Mouse (Mus musculus) MEL (cell line): ENCODE measurements around the gene Ly6g5b. TPM values are rescaled to one million over a fixed set of nuclear protein-coding genes. Genes with fewer than 3 reads are reported as not detected.

Experiments
- DNase-seq: peaks from one replicate; pipeline ENCODE4 v3.0.0; 2011; ENCODE audit warnings: low read depth, low spot score
- H3K27ac ChIP-seq: 2 replicates; pipeline ENCODE4 v1.5.1; 2012; ENCODE audit warnings: low read depth, mild to moderate bottlenecking, control low read depth, low read length, moderate library complexity; ENCODE audit not compliant: control insufficient read depth
- H3K27me3 ChIP-seq, 2 experiments: fragments of 150-350 bp in 1 of 2; sonication (generic) in 1 of 2; 2 replicates each; pipeline ENCODE4 v1.6.1; 2012; ENCODE audit warnings: low read length in 2 of 2, mild to moderate bottlenecking in 2 of 2, improper control_type of control experiment in 1 of 2, moderate library complexity in 1 of 2; ENCODE audit not compliant: insufficient read depth in 2 of 2, control insufficient read depth in 1 of 2
- H3K36me3 ChIP-seq, 2 experiments: 2 replicates each; pipeline ENCODE4 v1.6.1; 2012 to 2014; ENCODE audit warnings: low read length in 2 of 2, improper control_type of control experiment in 1 of 2, inconsistent platforms in 1 of 2, mild to moderate bottlenecking in 1 of 2; ENCODE audit not compliant: insufficient read depth in 2 of 2, control insufficient read depth in 1 of 2
- H3K4me1 ChIP-seq, 2 experiments: fragments of 150-350 bp in 1 of 2; sonication (generic) in 1 of 2; 2 replicates each; pipeline ENCODE4 v1.6.1; 2012; ENCODE audit warnings: low read length in 2 of 2, improper control_type of control experiment in 1 of 2, mild to moderate bottlenecking in 1 of 2; ENCODE audit not compliant: insufficient read depth in 2 of 2, control insufficient read depth in 1 of 2
- H3K4me3 ChIP-seq, 2 experiments: fragments of 150-350 bp in 1 of 2; sonication (generic) in 1 of 2; 2 replicates each; pipeline ENCODE4 v1.5.1; 2012; ENCODE audit warnings: low read depth in 2 of 2, low read length in 2 of 2, mild to moderate bottlenecking in 2 of 2, moderate library complexity in 2 of 2, control low read depth in 1 of 2, improper control_type of control experiment in 1 of 2; ENCODE audit not compliant: control insufficient read depth in 1 of 2, insufficient read depth in 1 of 2
- H3K79me2 ChIP-seq: 2 replicates; pipeline ENCODE4 v1.6.1; 2012; ENCODE audit warnings: mild to moderate bottlenecking, low read length, moderate library complexity; ENCODE audit not compliant: control insufficient read depth, poor library complexity, insufficient read depth
- H3K9ac ChIP-seq: 2 replicates; pipeline ENCODE4 v1.6.1; 2012; ENCODE audit warnings: low read depth, mild to moderate bottlenecking, control low read depth, low read length, moderate library complexity; ENCODE audit not compliant: control insufficient read depth, poor library complexity, severe bottlenecking
- H3K9me3 ChIP-seq: fragments of 150-350 bp; sonication (generic); replicated peaks from 2 replicates; pipeline ENCODE4 v1.6.1; 2012; ENCODE audit warnings: mild to moderate bottlenecking, low read length, improper control_type of control experiment, moderate library complexity; ENCODE audit not compliant: insufficient read depth
- CHD2 ChIP-seq: IDR thresholded peaks from 2 replicates; pipeline ENCODE4 v1.6.1; 2011; ENCODE audit warnings: low read length, improper control_type of control experiment
- ELF1 ChIP-seq: IDR thresholded peaks from 2 replicates; pipeline ENCODE4 v1.6.1; 2014; ENCODE audit warnings: low read depth, mild to moderate bottlenecking, inconsistent platforms, low read length, improper control_type of control experiment, moderate library complexity
- EP300 ChIP-seq, 2 experiments: IDR thresholded peaks; 2 replicates each; pipeline ENCODE4 v1.6.1; 2011; ENCODE audit warnings: improper control_type of control experiment in 2 of 2, low read length in 2 of 2, low read depth in 1 of 2, mild to moderate bottlenecking in 1 of 2
- GABPA ChIP-seq: IDR thresholded peaks from 2 replicates; pipeline ENCODE4 v1.6.1; 2012; ENCODE audit warnings: low read depth, mild to moderate bottlenecking, inconsistent platforms, low read length, improper control_type of control experiment, moderate library complexity
- HCFC1 ChIP-seq: IDR thresholded peaks from 2 replicates; pipeline ENCODE4 v1.6.1; 2012; ENCODE audit warnings: low read depth, mild to moderate bottlenecking, inconsistent platforms, low read length, improper control_type of control experiment, moderate library complexity
- JUND ChIP-seq: IDR thresholded peaks from 2 replicates; pipeline ENCODE4 v1.6.1; 2011; ENCODE audit warnings: low read depth, mild to moderate bottlenecking, improper control_type of control experiment, low read length
- MAZ ChIP-seq: IDR thresholded peaks from 2 replicates; pipeline ENCODE4 v1.6.1; 2012; ENCODE audit warnings: low read depth, mild to moderate bottlenecking, inconsistent platforms, low read length, improper control_type of control experiment
- MEF2A ChIP-seq: IDR thresholded peaks from 2 replicates; pipeline ENCODE4 v1.6.1; 2014; ENCODE audit warnings: low read depth, mild to moderate bottlenecking, inconsistent platforms, low read length, improper control_type of control experiment; ENCODE audit not compliant: poor library complexity, insufficient replicate concordance, severe bottlenecking; ENCODE audit errors: extremely low read depth
- MXI1 ChIP-seq: IDR thresholded peaks from 2 replicates; pipeline ENCODE4 v1.6.1; 2011; ENCODE audit warnings: mild to moderate bottlenecking, low read depth, low read length, improper control_type of control experiment
- NELFE ChIP-seq: IDR thresholded peaks from 2 replicates; pipeline ENCODE4 v1.6.1; 2011; ENCODE audit warnings: low read depth, low read length, improper control_type of control experiment
- NRF1 ChIP-seq: IDR thresholded peaks from 2 replicates; pipeline ENCODE4 v1.6.1; 2014; ENCODE audit warnings: low read depth, mild to moderate bottlenecking, inconsistent platforms, low read length, improper control_type of control experiment, moderate library complexity; ENCODE audit not compliant: poor library complexity, insufficient read depth, severe bottlenecking
- POLR2AphosphoS2 ChIP-seq: IDR thresholded peaks from 2 replicates; pipeline ENCODE4 v1.6.1; 2011; ENCODE audit warnings: low read length, improper control_type of control experiment
- SIN3A ChIP-seq: IDR thresholded peaks from 2 replicates; pipeline ENCODE4 v1.6.1; 2012; ENCODE audit warnings: low read length, improper control_type of control experiment, inconsistent platforms
- TAL1 ChIP-seq: IDR thresholded peaks from 2 replicates; pipeline ENCODE4 v1.6.1; 2012; ENCODE audit warnings: mild to moderate bottlenecking, inconsistent platforms, low read length, moderate library complexity, mixed read lengths
- TBP ChIP-seq: IDR thresholded peaks from 2 replicates; pipeline ENCODE4 v1.8.0; 2011; ENCODE audit warnings: low read depth, low read length, improper control_type of control experiment
- ZC3H11A ChIP-seq: IDR thresholded peaks from 2 replicates; pipeline ENCODE4 v1.6.1; 2012; ENCODE audit warnings: low read depth, mild to moderate bottlenecking, inconsistent platforms, low read length, improper control_type of control experiment
- polyA plus RNA-seq, 2 experiments: library from polyadenylated mRNA; stranded (reverse) in 1 of 2; unstranded in 1 of 2; fragments of >175 nt in 1 of 2; fragments of >200 nt in 1 of 2; gene quantifications; 2 replicates each; pipeline versions ENCODE4 v1.2.1 to v1.2.4; 2012; ENCODE audit warnings: low replicate concordance in 2 of 2, low read depth in 1 of 2; ENCODE audit not compliant: insufficient read length in 2 of 2, insufficient read depth in 1 of 2, missing spikeins in 1 of 2
- total RNA-seq: library from RNA; depleted of rRNA; stranded (reverse); fragments of 300-350 nt; gene quantifications from 2 replicates; pipeline ENCODE4 v1.2.3, GENCODE M21; 2012

The Ly6g5b gene
- total and polyA plus RNA-seq, 3 experiments = 0.65 to 1.4 TPM; not detected in 1

- peaks cover 6 to 11% of the 10 kb centered on the region in 2 experiments for H3K4me1 ChIP-seq
These were observed 13.8 kb upstream of the Ly6g5b start for GRCm38 (mm10) chr17:35128996-35129395.

GRCm38 (mm10) chr17:35127017-35127416 is 11.8 kb upstream of the Ly6g5b start:
- H3K4me1 ChIP-seq = peaks cover 6 to 8% of the 10 kb centered on the region in 2 experiments; a peak in 3 of 4 replicates
- peak overlapping the region; percentile 78; the same call in 1 of the 2 replicates for H3K27ac ChIP-seq
- peaks cover 0 to 10% of the 10 kb centered on the region in 2 experiments; a peak in 2 of 4 replicates for H3K36me3 ChIP-seq
- H3K4me3 ChIP-seq = peak overlapping the region; percentile 90 to 99
- H3K9ac ChIP-seq = peak overlapping the region; percentile 83
- no peak for DNase-seq
- TF ChIP-seq NELFE (no peak), HCFC1 (peak; percentile 28; the same call in 1 of the 2 replicates), ELF1 (peak; percentile 12; the same call in 1 of the 2 replicates), TBP (no peak)
- TF ChIP-seq, all 39 proteins: peak for 2
- H3K27me3 ChIP-seq = no peaks in the 10 kb centered on the region
- peaks cover 26% of the 10 kb centered on the region for H3K79me2 ChIP-seq
- H3K9me3 ChIP-seq = no peaks in the 10 kb centered on the region

More at GRCm38 (mm10) chr17:35128996-35129395, 13.8 kb upstream of the Ly6g5b start:
- Histone ChIP-seq H3K4me3 (no peak overlapping the region), H3K27ac (no peak overlapping the region), H3K79me2 (peaks cover 22% of the 10 kb centered on the region), H3K9me3 (no peaks in the 10 kb centered on the region), H3K36me3 (peaks cover 0 to 12% of the 10 kb centered on the region in 2 experiments; a peak in 2 of 4 replicates), H3K9ac (no peak overlapping the region), H3K27me3 (no peaks in the 10 kb centered on the region)
- TF ChIP-seq TBP (no peak), EP300 (IDR thresholded peaks at IDR 0.05; ENCODE audit: low read depth in 1 of 2, low read length in 2 of 2) (no peak), SIN3A (no peak), ZC3H11A (no peak), HCFC1 (no peak), TAL1 (no peak), POLR2AphosphoS2 (no peak), NRF1 (no peak), MAZ (no peak), JUND (no peak), MXI1 (no peak), GABPA (no peak), MEF2A (no peak), CHD2 (no peak)
- no peak for DNase-seq
